Mouse (Mus musculus) ES-E14 (cell line): ENCODE measurements around the gene Zfp804b. TPM values are rescaled to one million over a fixed set of nuclear protein-coding genes. Genes with fewer than 3 reads are reported as not detected.

ENCODE experiments used
- DNase-seq: peaks from one replicate; pipeline ENCODE4 v3.0.0-alpha.2; 2013; ENCODE audit warnings: low read depth, low spot score
- H3K27ac ChIP-seq: 2 replicates; pipeline ENCODE4 v1.5.1; 2012; ENCODE audit warnings: low read depth, mild to moderate bottlenecking, low read length, moderate library complexity, mixed read lengths; ENCODE audit not compliant: poor library complexity, insufficient read depth, severe bottlenecking
- H3K36me3 ChIP-seq: 2 replicates; pipeline ENCODE4 v1.6.1; 2012; ENCODE audit warnings: mild to moderate bottlenecking, low read length, moderate library complexity, mixed read lengths; ENCODE audit not compliant: control insufficient read depth, poor library complexity, insufficient read depth, severe bottlenecking
- H3K4me1 ChIP-seq, 2 experiments: fragments of 150-350 bp in 1 of 2; sonication (generic) in 1 of 2; 2 replicates each; pipeline ENCODE4 v1.6.1; 2012; ENCODE audit warnings: low read length in 2 of 2, mild to moderate bottlenecking in 1 of 2, mixed read lengths in 1 of 2; ENCODE audit not compliant: control insufficient read depth in 2 of 2, insufficient read depth in 2 of 2, poor library complexity in 1 of 2
- H3K4me3 ChIP-seq, 2 experiments: fragments of 150-350 bp in 1 of 2; sonication (generic) in 1 of 2; 2 replicates each; pipeline ENCODE4 v1.5.1; 2012; ENCODE audit warnings: low read length in 2 of 2, low read depth in 1 of 2, mild to moderate bottlenecking in 1 of 2, mixed read lengths in 1 of 2; ENCODE audit not compliant: insufficient read depth in 1 of 2, poor library complexity in 1 of 2, severe bottlenecking in 1 of 2
- H3K9ac ChIP-seq: 2 replicates; pipeline ENCODE4 v1.6.1; 2012; ENCODE audit warnings: low read depth, mild to moderate bottlenecking, low read length, mixed read lengths; ENCODE audit not compliant: poor library complexity, insufficient read depth, severe bottlenecking
- H3K9me3 ChIP-seq: fragments of 150-350 bp; sonication (generic); 2 replicates; pipeline ENCODE4 v1.6.1; 2012; ENCODE audit warnings: low read depth, mild to moderate bottlenecking, low read length; ENCODE audit not compliant: control insufficient read depth, insufficient read depth
- CHD2 ChIP-seq: IDR thresholded peaks from 2 replicates; pipeline ENCODE4 v1.6.1; 2014; ENCODE audit warnings: mild to moderate bottlenecking, low read depth, low read length, inconsistent platforms
- HCFC1 ChIP-seq: IDR thresholded peaks from 2 replicates; pipeline ENCODE4 v1.6.1; 2012; ENCODE audit warnings: low read length, inconsistent platforms, borderline replicate concordance; ENCODE audit not compliant: insufficient read depth
- MAFK ChIP-seq: IDR thresholded peaks from 2 replicates; pipeline ENCODE4 v1.6.1; 2014; ENCODE audit warnings: mild to moderate bottlenecking, low read depth, low read length, inconsistent platforms; ENCODE audit not compliant: insufficient read depth
- ZC3H11A ChIP-seq: IDR thresholded peaks from 2 replicates; pipeline ENCODE4 v1.6.1; 2012; ENCODE audit warnings: low read depth, mild to moderate bottlenecking, inconsistent platforms, low read length, borderline replicate concordance
- ZNF384 ChIP-seq: IDR thresholded peaks from 2 replicates; pipeline ENCODE4 v1.6.1; 2012; ENCODE audit warnings: low read depth, low read length, inconsistent platforms
- in situ Hi-C, 2 experiments: fragments of 600-800 bp; cut with MboI; formaldehyde crosslinking; loops; one replicate each; pipeline ENCODE4 v1.15.1; 2025; ENCODE audit warnings: low sequenced_read_pairs in 2 of 2, inconsistent platforms in 1 of 2; ENCODE audit not compliant: unreplicated experiment in 2 of 2
- total RNA-seq: library from RNA; depleted of rRNA; stranded (reverse); fragments of 300-350 nt; gene quantifications from 2 replicates; pipeline ENCODE4 v1.2.3, GENCODE M21; 2012

The Zfp804b gene
- total RNA-seq, 1 experiment = not detected

DNA sequence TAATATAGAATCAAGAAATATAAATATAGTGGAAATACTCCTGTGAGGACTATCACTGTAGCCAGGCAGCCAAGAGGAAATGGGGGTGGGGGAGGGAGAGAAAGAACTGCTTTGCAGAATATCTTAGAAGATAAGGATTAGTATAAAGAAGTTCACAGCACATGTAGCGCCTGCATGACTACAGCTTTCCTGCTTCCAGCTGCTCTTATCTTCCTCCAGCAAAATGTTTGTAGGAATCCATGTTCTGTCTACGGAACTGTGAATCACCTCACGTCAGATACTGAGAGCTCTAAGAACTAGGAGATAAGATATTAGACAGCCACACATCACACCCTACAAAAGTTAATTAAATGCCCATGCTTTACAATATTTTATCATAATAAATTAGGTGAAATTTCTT, 433.3 kb downstream of the Zfp804b start:
- TF ChIP-seq ZC3H11A = no peak
- no peak for TF ChIP-seq ZNF384
- no peak for TF ChIP-seq HCFC1
- TF ChIP-seq MAFK = no peak
- TF ChIP-seq CHD2 = no peak
- in situ Hi-C loops = no loop called here
- Histone ChIP-seq H3K4me1 (no peaks in the 10 kb centered on the region), H3K9me3 (no peaks in the 10 kb centered on the region), H3K27ac (no peak overlapping the region), H3K4me3 (no peak overlapping the region), H3K36me3 (no peaks in the 10 kb centered on the region), H3K9ac (no peak overlapping the region)
- DNase-seq = no peak

DNA sequence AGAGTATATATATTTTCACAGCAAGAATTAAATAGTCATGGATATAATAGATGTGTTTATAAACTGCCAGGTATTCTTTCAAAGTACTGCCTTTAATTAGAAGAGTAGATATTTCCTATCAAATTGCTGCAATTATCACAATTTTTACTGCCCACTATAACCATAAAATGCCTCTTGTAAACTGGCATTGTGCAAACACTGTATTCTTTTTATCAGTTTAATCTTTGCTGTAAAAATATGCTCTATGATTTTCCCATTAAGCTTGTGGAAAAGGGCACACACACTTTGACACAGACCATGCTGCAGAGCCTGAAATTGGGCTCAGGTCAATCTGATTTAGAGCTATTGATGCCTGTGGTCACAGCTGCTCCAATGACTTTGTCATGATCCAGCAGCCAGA, 463.2 kb downstream of the Zfp804b start:
- no peaks in the 10 kb centered on the region for H3K36me3 ChIP-seq
- no peak for TF ChIP-seq HCFC1
- no peak for TF ChIP-seq ZC3H11A
- TF ChIP-seq CHD2 = no peak
- TF ChIP-seq MAFK = no peak
- no peak for TF ChIP-seq ZNF384
- no peak overlapping the region for H3K9ac ChIP-seq
- H3K9me3 ChIP-seq = no peaks in the 10 kb centered on the region
- H3K27ac ChIP-seq = no peak overlapping the region
- no peak for DNase-seq
- H3K4me3 ChIP-seq = no peak overlapping the region
- in situ Hi-C loops = no loop called here
- no peaks in the 10 kb centered on the region for H3K4me1 ChIP-seq

DNA sequence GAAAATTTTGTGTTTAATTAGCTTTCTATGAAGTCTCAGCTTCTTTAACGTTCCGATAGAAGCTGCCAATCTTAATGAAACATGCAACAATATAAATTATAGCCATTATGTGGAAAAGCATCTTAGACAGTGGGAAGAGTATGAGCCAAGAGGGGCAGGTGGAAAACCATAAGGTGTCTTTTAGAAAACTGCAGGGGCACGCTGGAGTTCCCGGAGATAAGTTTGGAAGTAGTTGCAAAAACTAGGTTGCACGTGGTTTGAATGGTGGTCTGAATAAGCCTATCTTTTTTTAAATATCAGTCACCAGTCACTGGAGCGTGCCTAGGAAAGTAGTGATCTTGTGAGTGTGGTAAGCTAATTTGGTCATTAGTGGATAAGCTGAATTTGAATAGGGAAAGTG, 473.0 kb downstream of the Zfp804b start:
- no peak for DNase-seq
- TF ChIP-seq ZNF384 = no peak
- TF ChIP-seq HCFC1 = no peak
- no peak for TF ChIP-seq MAFK
- no peak for TF ChIP-seq ZC3H11A
- TF ChIP-seq CHD2 = no peak
- Histone ChIP-seq H3K4me1 (no peaks in the 10 kb centered on the region), H3K4me3 (no peak overlapping the region), H3K27ac (no peak overlapping the region), H3K9ac (no peak overlapping the region), H3K36me3 (no peaks in the 10 kb centered on the region), H3K9me3 (no peaks in the 10 kb centered on the region)
- in situ Hi-C loops = no loop called here

DNA sequence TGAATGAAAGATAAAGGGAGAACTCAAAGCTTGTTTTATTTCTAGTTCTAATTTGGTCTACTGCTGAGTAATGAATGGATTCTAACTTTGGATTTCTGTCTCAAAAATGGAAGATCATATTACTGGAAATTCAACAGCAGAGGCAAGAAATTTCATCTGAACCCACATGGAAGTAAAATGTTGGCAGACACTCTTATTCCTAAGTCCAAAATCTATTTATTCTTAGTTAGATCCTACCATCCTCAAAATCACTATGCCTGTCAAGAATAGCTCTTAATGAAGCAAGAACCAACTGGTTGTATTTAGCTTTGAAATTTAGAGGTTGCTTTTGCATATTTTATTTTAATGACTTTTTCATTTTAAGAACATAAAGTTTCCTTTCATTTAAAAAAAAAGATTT, 473.6 kb downstream of the Zfp804b start:
- TF ChIP-seq CHD2 (no peak), ZNF384 (no peak), ZC3H11A (no peak), MAFK (no peak), HCFC1 (no peak)

DNA sequence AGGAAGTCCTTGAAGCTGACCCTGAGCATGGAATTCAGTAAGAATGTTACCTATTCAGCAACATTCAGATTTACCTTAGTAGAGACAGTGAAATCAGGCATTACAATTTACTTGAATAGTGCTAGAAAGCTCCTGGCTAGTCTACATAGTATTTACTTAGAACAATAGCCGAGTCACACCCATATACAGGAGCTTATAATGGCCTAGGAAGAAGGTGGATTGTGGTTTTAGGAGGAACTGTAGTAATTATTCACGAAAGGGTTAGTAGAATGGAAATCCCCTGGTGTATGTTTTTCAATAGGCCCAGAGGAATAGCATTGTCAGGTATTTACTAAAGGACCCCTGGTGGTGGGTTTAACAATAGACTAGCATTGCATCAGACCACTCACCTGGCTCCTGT, 549.2 kb downstream of the Zfp804b start:
- Histone ChIP-seq H3K36me3 (no peaks in the 10 kb centered on the region), H3K27ac (no peak overlapping the region), H3K4me3 (no peak overlapping the region), H3K9ac (no peak overlapping the region), H3K9me3 (no peaks in the 10 kb centered on the region; the same call in 1 of the 2 replicates), H3K4me1 (0 out of 4 replicates have a peak, but pooled peaks cover 0 to 2% of the 10 kb centered on the region in 2 experiments)
- in situ Hi-C loops = no loop called here
- DNase-seq = peak; percentile 20
- TF ChIP-seq ZNF384 (no peak), CHD2 (no peak), ZC3H11A (no peak), MAFK (no peak), HCFC1 (no peak)

More for the DNA sequence above, 473.6 kb downstream of the Zfp804b start:
- in situ Hi-C loops = no loop called here
- Histone ChIP-seq H3K4me3 (no peak overlapping the region), H3K9me3 (no peaks in the 10 kb centered on the region), H3K27ac (no peak overlapping the region), H3K36me3 (no peaks in the 10 kb centered on the region), H3K4me1 (no peaks in the 10 kb centered on the region), H3K9ac (no peak overlapping the region)
- DNase-seq = no peak
